Mouse (Mus musculus) lung, postnatal 0 days (tissue): ENCODE measurements around the gene Olfr982.

ENCODE experiments used
- CTCF ChIP-seq: IDR thresholded peaks from 2 replicates; pipeline ENCODE4 v1.5.1; 2016; ENCODE audit warnings: antibody characterized with exemption, mild to moderate bottlenecking
- EP300 ChIP-seq: IDR thresholded peaks from 2 replicates; pipeline ENCODE4 v1.6.1; 2016; ENCODE audit warnings: antibody characterized with exemption, mild to moderate bottlenecking, control low read depth

DNA sequence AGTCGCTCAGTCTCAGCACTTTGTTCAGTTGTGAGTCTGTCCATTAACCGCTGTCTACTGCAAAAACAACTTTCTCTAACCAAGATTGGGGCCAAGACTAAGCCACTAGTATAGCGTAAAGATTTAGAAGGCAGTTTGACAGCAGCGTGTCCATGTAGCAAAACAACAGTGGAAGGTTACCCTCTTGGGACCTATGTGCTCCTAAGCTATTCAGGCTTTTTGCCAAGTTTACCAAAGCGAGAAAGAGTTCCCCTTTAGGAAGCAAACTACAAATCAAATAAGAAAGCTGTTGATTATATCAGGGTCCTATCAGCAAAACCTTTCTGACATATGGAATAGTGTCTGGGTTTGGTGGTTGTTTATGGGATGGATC is 43.6 kb downstream of the Olfr982 start:
- TF ChIP-seq CTCF (no peak), EP300 (no peak)
